Mouse (Mus musculus) spleen, postnatal 10 days (tissue): ENCODE measurements around the gene Fbxl8.
"Not testable (repeated sequence)": the region's sequence is repeated elsewhere in the genome, so short reads cannot be mapped to it uniquely, and the experiment has no call there.

Experiments used
- DNase-seq, 2 experiments: peaks; one replicate each; pipeline ENCODE4 v3.0.0; 2021 to 2022; ENCODE audit warnings: low spot score in 2 of 2

Fbxl8 gene

DNA sequence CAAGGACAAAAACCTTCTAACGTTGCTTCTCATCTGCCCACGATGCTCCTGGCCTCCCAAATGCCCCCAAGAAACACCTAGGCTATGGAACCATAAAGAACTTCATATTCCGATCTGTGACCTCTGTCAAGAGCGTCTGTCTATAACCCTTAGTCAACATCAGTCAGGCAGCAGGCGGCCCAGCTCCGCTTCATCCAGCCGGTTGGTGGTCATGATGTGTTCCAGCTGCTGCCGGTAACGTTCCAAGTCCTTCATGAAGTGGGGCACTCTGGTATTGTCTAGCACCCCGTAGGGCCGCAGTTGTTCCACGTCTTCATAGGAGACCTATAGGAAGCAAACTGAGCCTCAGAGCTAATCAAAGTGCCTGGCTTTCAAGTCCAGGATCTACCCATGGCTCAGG lies 17.4 kb downstream of the Fbxl8 start:
- DNase-seq: no peak

- DNase-seq: no peak
These were observed 17.8 kb downstream of the Fbxl8 start for GRCm38 (mm10) chr8:105282239-105282638.

- DNase-seq: peak in 1 of 2 experiments; percentile 78
These were observed 18.6 kb downstream of the Fbxl8 start for GRCm38 (mm10) chr8:105283074-105283473.

DNA sequence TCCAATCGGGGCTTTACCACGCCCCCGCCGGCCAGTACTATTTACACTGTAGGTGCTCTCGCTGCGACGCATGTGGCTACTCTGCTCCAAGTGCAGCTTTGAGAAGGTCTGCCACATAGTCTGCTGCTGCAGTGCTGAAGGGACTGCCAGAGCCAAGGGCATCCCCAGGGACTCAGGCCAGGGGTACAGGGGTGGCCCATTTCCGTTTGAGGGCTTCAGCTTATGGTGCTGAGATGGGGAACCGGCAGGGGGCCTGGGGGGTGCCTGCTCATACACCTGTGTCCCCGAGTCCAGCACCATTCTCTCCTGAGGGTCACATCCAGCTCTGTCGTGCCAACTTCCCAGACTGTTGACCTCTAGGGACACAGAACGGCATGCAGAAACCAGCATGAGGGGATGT lies 21.1 kb downstream of the Fbxl8 start:
- DNase-seq: no peak

DNA sequence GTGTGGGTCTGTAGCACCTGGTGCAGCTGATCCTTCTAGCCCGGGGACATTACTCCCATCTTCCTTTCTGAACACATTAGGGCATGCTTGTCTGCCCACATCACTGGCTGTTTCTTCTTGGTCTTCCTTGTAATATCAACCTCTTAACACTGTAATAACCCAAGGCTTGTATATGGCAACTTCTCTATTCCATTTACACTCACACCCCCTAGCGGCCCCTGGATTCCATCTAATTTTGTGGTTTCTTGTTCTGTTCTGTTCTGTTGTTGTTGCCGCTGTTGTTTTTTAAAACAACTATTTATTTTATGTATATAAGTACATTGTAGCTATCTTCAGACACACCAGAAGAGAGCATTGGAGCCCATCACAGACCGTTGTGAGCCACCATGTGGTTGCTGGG lies 22.5 kb downstream of the Fbxl8 start:
- no peak for DNase-seq

GRCm38 (mm10) chr8:105288231-105288630 lies 23.8 kb downstream of the Fbxl8 start:
- DNase-seq: no peak

DNA sequence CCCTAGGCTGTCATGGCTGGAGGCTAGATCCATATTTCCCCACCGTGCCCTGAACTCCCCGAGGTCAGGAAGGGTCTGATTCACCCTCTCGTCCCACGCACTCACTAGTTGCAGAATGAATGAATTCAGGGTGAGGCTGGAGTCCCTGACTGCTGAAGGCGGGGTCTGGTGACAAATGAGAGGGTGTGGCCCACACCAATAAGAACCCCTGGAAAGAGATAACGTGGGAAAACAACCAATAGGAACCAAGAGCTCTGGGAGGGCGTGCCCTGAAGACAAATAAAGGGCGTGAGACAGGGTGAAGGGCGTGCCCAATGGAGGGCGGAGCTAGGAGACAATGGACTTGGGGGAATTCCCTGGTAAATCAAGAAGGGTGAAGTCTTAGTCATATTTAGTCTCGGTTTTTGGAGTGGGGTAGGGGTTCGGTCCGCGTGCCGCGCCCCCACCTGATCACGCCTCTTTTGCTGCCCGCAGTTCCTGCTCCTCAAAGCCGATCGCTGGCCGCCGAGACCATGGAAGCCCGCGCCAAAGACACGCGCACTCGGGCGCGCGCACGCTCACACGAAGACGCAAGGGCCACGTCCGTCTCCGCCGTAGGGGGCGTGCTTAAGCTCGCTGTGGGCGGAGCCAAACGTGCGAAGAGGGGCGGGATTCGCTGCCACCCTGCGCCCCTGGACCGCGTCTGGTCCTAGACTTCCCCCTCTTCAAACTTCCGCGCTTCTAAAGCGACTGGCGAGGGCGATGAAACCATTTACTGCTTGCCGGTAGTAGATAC lies 24.7 kb downstream of the Fbxl8 start:
- peak; percentile 81 to 94 for DNase-seq

- DNase-seq: peak in 1 of 2 experiments; percentile 64
These were observed 25.5 kb downstream of the Fbxl8 start, which contains the start of gene 4931428F04Rik for GRCm38 (mm10) chr8:105289805-105290460. Gene 4931428F04Rik (minus strand): TSS chr8:105289864.

GRCm38 (mm10) chr8:105290554-105291314 lies 26.3 kb downstream of the Fbxl8 start:
- peak; percentile 96 to 98 for DNase-seq

DNA sequence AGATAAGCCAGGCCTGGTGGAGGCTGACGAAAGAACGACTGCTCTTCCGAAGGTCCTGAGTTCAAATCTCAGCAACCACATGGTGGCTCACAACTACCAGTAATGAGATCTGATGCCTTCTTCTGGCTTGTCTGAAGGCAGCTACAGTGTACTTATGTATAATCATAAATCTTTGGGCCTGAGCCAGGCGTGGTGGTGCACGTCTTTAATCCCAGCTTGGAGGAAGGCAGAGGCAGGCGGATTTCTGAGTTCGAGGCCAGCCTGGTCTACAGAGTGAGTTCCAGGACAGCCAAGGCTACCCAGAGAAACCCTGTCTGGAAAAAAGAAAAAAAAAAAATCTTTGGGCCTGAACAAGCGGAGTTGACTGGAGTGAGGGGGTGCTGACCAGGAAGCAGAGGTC lies 26.9 kb downstream of the Fbxl8 start:
- DNase-seq: not testable (repeated sequence)

- DNase-seq: not testable (repeated sequence)
These were observed 27.4 kb downstream of the Fbxl8 start for GRCm38 (mm10) chr8:105291802-105292201.

DNA sequence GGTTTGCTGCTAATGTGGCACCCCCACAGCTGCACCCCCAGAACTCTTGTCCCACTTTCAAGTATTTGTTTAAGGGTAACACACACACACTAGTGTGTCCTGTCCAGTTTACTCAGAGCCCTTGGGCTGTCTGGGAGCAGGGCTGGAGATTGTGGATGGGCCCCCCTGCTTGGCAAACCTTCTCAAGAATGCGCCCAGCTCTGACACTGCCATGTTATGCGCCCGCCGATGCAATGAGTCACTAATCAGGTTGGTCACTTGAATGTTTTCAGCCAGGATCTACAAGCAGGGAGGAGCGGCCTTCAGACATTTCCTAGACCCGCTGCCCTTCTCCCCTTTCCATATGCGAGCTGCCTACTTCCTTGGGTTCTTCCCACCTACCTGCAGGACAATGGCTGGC lies 28.0 kb downstream of the Fbxl8 start:
- no peak for DNase-seq

- DNase-seq: no peak
These were observed 29.0 kb downstream of the Fbxl8 start for GRCm38 (mm10) chr8:105293405-105293804.

DNA sequence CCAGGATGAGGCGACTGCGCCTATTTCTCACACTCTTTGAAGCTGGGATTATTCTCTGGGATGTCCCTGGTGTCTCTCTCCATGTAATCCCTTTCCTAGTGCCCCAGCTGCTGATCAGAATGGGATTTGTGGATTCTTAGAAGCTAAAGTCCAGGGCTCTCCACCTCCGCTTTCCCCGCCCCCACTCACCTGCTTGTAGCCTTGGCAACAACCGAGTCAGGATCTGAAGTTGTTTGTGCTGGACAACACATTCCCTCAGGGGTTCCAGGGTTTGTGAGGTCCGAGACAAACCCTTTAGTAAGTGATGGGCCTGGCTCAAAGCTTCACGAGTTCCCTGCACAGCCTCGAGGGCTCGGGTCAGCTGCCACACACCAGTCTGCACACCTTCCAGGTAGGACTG lies 30.3 kb downstream of the Fbxl8 start:
- no peak for DNase-seq

DNA sequence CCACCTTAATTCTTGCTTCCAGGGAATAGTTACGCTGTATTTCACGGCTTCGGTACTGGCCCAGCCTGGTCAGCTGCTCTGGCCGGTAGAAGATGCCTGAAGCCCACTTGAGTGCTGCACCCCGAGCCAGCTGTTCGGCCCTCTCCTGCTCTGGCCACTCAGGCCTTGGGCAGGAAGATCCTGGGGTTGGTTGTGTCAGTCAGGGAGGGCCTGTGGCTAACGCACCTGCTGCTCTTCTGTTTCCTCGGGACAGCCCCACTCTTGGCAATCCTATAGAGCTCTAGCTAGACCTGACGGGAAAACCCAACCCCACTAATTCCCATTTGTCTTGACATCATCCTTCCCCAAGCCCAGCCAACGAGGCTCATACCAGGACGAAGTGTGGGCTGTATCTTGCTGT lies 30.8 kb downstream of the Fbxl8 start:
- no peak for DNase-seq

- DNase-seq: no peak
These were observed 31.6 kb downstream of the Fbxl8 start, which contains the start of gene Exoc3l for GRCm38 (mm10) chr8:105295895-105296573. Gene Exoc3l (minus strand): TSS chr8:105296101.

- DNase-seq: peak; percentile 86 to 94
These were observed 33.2 kb downstream of the Fbxl8 start, which contains the start of gene E2f4 for GRCm38 (mm10) chr8:105297511-105298192. Gene E2f4 (plus strand): TSS chr8:105297663.

- peak; percentile 59 to 63 for DNase-seq
These were observed 34.2 kb downstream of the Fbxl8 start for GRCm38 (mm10) chr8:105298351-105299252.

- peak; percentile 77 to 87 for DNase-seq
These were observed 35.5 kb downstream of the Fbxl8 start for GRCm38 (mm10) chr8:105299962-105300361.

DNA sequence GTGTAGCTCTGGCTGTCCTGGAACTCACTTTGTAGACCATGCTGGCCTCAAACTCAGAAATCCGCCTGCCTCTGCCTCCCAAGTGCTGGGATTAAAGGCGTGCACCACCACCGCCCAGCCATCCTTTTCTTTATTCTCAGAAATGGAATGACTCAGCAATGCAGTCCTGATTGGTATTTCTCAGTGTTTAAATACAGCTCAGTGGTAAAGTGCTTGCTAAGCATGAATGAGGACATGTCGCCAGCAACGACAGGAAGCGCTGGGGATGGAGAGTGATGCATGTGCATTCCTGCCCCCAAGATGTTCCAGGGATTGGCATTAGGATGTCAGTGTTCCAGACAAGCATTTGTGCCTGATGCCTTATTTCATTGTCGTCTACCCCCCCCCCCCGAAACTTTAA lies 38.9 kb downstream of the Fbxl8 start:
- no peak for DNase-seq
